Mouse (Mus musculus): Measurements from ENCODE around the gene 1700084M14Rik. TPM values are rescaled to one million over a fixed set of nuclear protein-coding genes. Genes with fewer than 3 reads are reported as not detected.
"Not testable (repeated sequence)": the region's sequence is repeated elsewhere in the genome, so short reads cannot be mapped to it uniquely, and the experiment has no call there.

Gene 1700084M14Rik
- total RNA-seq (2014; rRNA removed) (not detected in 2 replicates), polyA plus RNA-seq (2015; fragmentation: Nextera tagmentation; extraction: Ambion mirVana) (not detected in 2 replicates)

GRCm38 (mm10) chrX:91575811-91576210 lies at the start of gene 1700084M14Rik:
1700084M14Rik (minus strand) TSS chrX:91575911.
- not testable (repeated sequence) for H3K4me1 ChIP-seq (ENCODE audit: insufficient read depth); ATAC-seq; H3K9me3 ChIP-seq (ENCODE audit: low read length); H3K4me3 ChIP-seq (ENCODE audit: low read depth, low read length); H3K9ac ChIP-seq; H3K27ac ChIP-seq (ENCODE audit: low read depth, low read length); DNase-seq; H3K27me3 ChIP-seq (ENCODE audit: insufficient read depth, low read length); H3K4me2 ChIP-seq (ENCODE audit: low read depth); H3K36me3 ChIP-seq (ENCODE audit: insufficient read depth)
- 85% methylated on average over 3 of the region's 3 CpGs for WGBS

Other genes with a start within 250 kb of the 1700084M14Rik start
- gene Mageb2, start 244.2 kb downstream of the 1700084M14Rik start, total RNA-seq (2014; rRNA removed): not detected in 2 replicates
- gene Mageb2, start 244.2 kb downstream of the 1700084M14Rik start, polyA plus RNA-seq (2015; fragmentation: Nextera tagmentation; extraction: Ambion mirVana): not detected in 2 replicates
- not detected in 2 replicates for gene Gm5072, start 183.4 kb downstream of the 1700084M14Rik start, total RNA-seq (2014; rRNA removed)
- gene Gm5072, start 183.4 kb downstream of the 1700084M14Rik start, polyA plus RNA-seq (2015; fragmentation: Nextera tagmentation; extraction: Ambion mirVana): not detected in 2 replicates
- not detected in 2 replicates for gene Gm8914, start 95.8 kb downstream of the 1700084M14Rik start, total RNA-seq (2014; rRNA removed)
- not detected in 2 replicates for gene Gm8914, start 95.8 kb downstream of the 1700084M14Rik start, polyA plus RNA-seq (2015; fragmentation: Nextera tagmentation; extraction: Ambion mirVana)
- gene Gm14781, start 56.3 kb upstream of the 1700084M14Rik start, total RNA-seq (2014; rRNA removed): not detected in 2 replicates
- gene Gm14781, start 56.3 kb upstream of the 1700084M14Rik start, polyA plus RNA-seq (2015; fragmentation: Nextera tagmentation; extraction: Ambion mirVana): not detected in 2 replicates
- gene Mageb5, start 207.1 kb upstream of the 1700084M14Rik start, total RNA-seq (2014; rRNA removed): not detected in 2 replicates
- not detected in 2 replicates for gene Mageb5, start 207.1 kb upstream of the 1700084M14Rik start, polyA plus RNA-seq (2015; fragmentation: Nextera tagmentation; extraction: Ambion mirVana)